Mouse (Mus musculus): ENCODE measurements around the gene Pde7b.

GRCm38 (mm10) chr10:20666655-20667054 lies 58.2 kb downstream of the Pde7b start:
- no peak for TF ChIP-seq CTCF (conservative IDR thresholded peaks at IDR 0.05 in 1 of 2, IDR thresholded peaks at IDR 0.05 in 1 of 2; ENCODE audit: low read depth in 2 of 2, low read length in 2 of 2)
- TF ChIP-seq MYC (IDR thresholded peaks at IDR 0.05; ENCODE audit: low read depth, low read length), result no peak
- no peak for TF ChIP-seq MAX (IDR thresholded peaks at IDR 0.05; ENCODE audit: low read length)
- TF ChIP-seq TCF12 (IDR thresholded peaks at IDR 0.05; ENCODE audit: low read depth, low read length), result no peak
- TF ChIP-seq ZKSCAN1 (IDR thresholded peaks at IDR 0.05; ENCODE audit: borderline replicate concordance, low read depth, low read length), result no peak
- no peak for TF ChIP-seq CHD2 (IDR thresholded peaks at IDR 0.05; ENCODE audit: low read length)
- no peak for TF ChIP-seq POLR2A (IDR thresholded peaks at IDR 0.05; ENCODE audit: low read depth, low read length)
- no peak for TF ChIP-seq JUN (IDR thresholded peaks at IDR 0.05; ENCODE audit: insufficient read depth, low read depth, low read length)
- no peak for TF ChIP-seq E2F4 (IDR thresholded peaks at IDR 0.05; ENCODE audit: insufficient replicate concordance, low read depth, low read length)
- no peak for TF ChIP-seq ELF1 (IDR thresholded peaks at IDR 0.05; ENCODE audit: low read depth, low read length)
- no peak for TF ChIP-seq EP300 (IDR thresholded peaks at IDR 0.05; ENCODE audit: low read length)
- TF ChIP-seq ETS1 (conservative IDR thresholded peaks at IDR 0.05; ENCODE audit: low read depth, low read length), result no peak

Data from CH12.LX (cell line).